Mouse (Mus musculus) right cerebral cortex, postnatal 10 days (tissue): ENCODE measurements around the gene Gm4756.
"Not testable (repeated sequence)": the region's sequence is repeated elsewhere in the genome, so short reads cannot be mapped to it uniquely, and the experiment has no call there.

Source experiments
- DNase-seq, 2 experiments: peaks; one replicate each; pipeline ENCODE4 v3.0.0; 2021; ENCODE audit warnings: low spot score in 2 of 2

Gene Gm4756

GRCm38 (mm10) chr12:72649611-72650330, at the start of gene Gm4756:
Gm4756 (minus strand) TSS chr12:72649661.
- DNase-seq: no peak

- no peak for DNase-seq
These were observed 45.5 kb upstream of the Gm4756 start for GRCm38 (mm10) chr12:72694901-72695463.

GRCm38 (mm10) chr12:72694438-72694837, 45.0 kb upstream of the Gm4756 start:
- no peak for DNase-seq

GRCm38 (mm10) chr12:72693895-72694294, 44.4 kb upstream of the Gm4756 start:
- DNase-seq: no peak

- DNase-seq: not testable (repeated sequence)
These were observed 38.8 kb upstream of the Gm4756 start for GRCm38 (mm10) chr12:72688281-72688680.

GRCm38 (mm10) chr12:72687741-72688140, 38.3 kb upstream of the Gm4756 start:
- not testable (repeated sequence) for DNase-seq

GRCm38 (mm10) chr12:72686566-72686965, 37.1 kb upstream of the Gm4756 start:
- DNase-seq: not testable (repeated sequence)

GRCm38 (mm10) chr12:72683612-72684011, 34.2 kb upstream of the Gm4756 start:
- no peak for DNase-seq

GRCm38 (mm10) chr12:72682511-72683282, 33.2 kb upstream of the Gm4756 start:
- no peak for DNase-seq

- DNase-seq: no peak
These were observed 32.5 kb upstream of the Gm4756 start for GRCm38 (mm10) chr12:72681919-72682318.

GRCm38 (mm10) chr12:72679635-72680034, 30.2 kb upstream of the Gm4756 start:
- no peak for DNase-seq

GRCm38 (mm10) chr12:72674820-72675219, 25.4 kb upstream of the Gm4756 start:
- peak in 1 of 2 experiments; percentile 20 for DNase-seq

GRCm38 (mm10) chr12:72674079-72674797, 24.8 kb upstream of the Gm4756 start:
- DNase-seq: no peak

- no peak for DNase-seq
These were observed 22.2 kb upstream of the Gm4756 start for GRCm38 (mm10) chr12:72671516-72672135.

- no peak for DNase-seq
These were observed 21.5 kb upstream of the Gm4756 start for GRCm38 (mm10) chr12:72670921-72671320.

GRCm38 (mm10) chr12:72667868-72668469, 18.5 kb upstream of the Gm4756 start:
- DNase-seq: no peak

- no peak for DNase-seq
These were observed 16.6 kb upstream of the Gm4756 start for GRCm38 (mm10) chr12:72666015-72666414.

GRCm38 (mm10) chr12:72664735-72665337, 15.4 kb upstream of the Gm4756 start, which contains the start of gene Dhrs7:
Dhrs7 (minus strand) TSS chr12:72664909.
- peak; percentile 84 to 86 for DNase-seq

GRCm38 (mm10) chr12:72664020-72664734, 14.7 kb upstream of the Gm4756 start:
- peak; percentile 44 to 53 for DNase-seq

GRCm38 (mm10) chr12:72655775-72656174, 6.3 kb upstream of the Gm4756 start:
- no peak for DNase-seq
